Mouse (Mus musculus) olfactory bulb, adult 2 months (tissue): ENCODE data around the gene Ptpru. TPM values are rescaled to one million over a fixed set of nuclear protein-coding genes. Genes with fewer than 3 reads are reported as not detected.
A peak's percentile ranks its signal among the peaks of the same experiment; 100 is the strongest.

Experiments
- H3K27ac ChIP-seq: fragments of 200-500 bp; 2 replicates; pipeline ENCODE4 v1.5.1; 2012; ENCODE audit warnings: low read depth, low read length; ENCODE audit not compliant: insufficient read depth
- H3K4me1 ChIP-seq: fragments of 200-500 bp; 2 replicates; pipeline ENCODE4 v1.6.1; 2012; ENCODE audit warnings: low read length; ENCODE audit not compliant: control insufficient read depth, insufficient read depth
- H3K4me3 ChIP-seq: fragments of 200-500 bp; 2 replicates; pipeline ENCODE4 v1.5.1; 2012; ENCODE audit warnings: mild to moderate bottlenecking, low read depth, low read length, moderate library complexity; ENCODE audit not compliant: insufficient read depth
- CTCF ChIP-seq: fragments of 200-500 bp; IDR thresholded peaks from 2 replicates; pipeline ENCODE4 v1.5.1; 2012; ENCODE audit warnings: low read depth, mild to moderate bottlenecking, low read length, moderate library complexity; ENCODE audit not compliant: insufficient read depth
- POLR2A ChIP-seq: fragments of 200-500 bp; IDR thresholded peaks from 2 replicates; pipeline ENCODE4 v1.6.1; 2012; ENCODE audit warnings: mild to moderate bottlenecking, low read depth, low read length, moderate library complexity; ENCODE audit not compliant: insufficient read depth
- WGBS: fragments of 180-500 bp; shearing (Covaris S2); methylation state at CpG from one replicate; pipeline ENCODE4 v1.1.7; 2018; 5-methylcytosine and 5-hydroxymethylcytosine counted together
- polyA plus RNA-seq: library from polyadenylated mRNA; stranded (reverse); fragments of >200 nt; gene quantifications from 2 replicates; pipeline ENCODE4 v1.2.4, GENCODE M21; 2012; ENCODE audit warnings: low replicate concordance; ENCODE audit not compliant: missing spikeins, insufficient read depth, insufficient read length

Ptpru gene
- polyA plus RNA-seq, 1 experiment = not detected

DNA sequence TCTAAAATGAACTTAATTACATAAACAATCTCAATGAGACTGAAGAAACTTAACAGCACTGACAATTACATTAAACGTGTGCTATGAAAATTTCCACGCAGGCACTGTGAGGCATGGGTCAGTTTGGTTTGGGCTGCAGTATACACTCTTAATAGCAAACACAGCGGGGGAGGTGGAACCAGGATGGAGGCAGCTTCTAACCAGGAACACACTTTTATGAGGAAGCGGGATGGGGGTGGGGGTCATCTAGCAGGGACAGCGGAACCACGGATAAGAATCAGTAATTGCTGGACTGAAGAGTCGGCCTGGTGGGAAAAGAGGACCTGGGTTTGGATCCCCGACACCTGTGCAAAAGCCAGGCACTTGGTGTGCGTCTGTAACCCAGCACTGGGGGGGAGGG, 34.2 kb downstream of the Ptpru start:
- no peak overlapping the region for H3K4me3 ChIP-seq
- TF ChIP-seq CTCF = no peak
- TF ChIP-seq POLR2A = no peak
- WGBS = 84% methylated on average over 9 of the region's 9 CpGs
- no peak overlapping the region for H3K27ac ChIP-seq
- peaks cover 2% of the 10 kb centered on the region; the same call in 1 of the 2 replicates for H3K4me1 ChIP-seq

DNA sequence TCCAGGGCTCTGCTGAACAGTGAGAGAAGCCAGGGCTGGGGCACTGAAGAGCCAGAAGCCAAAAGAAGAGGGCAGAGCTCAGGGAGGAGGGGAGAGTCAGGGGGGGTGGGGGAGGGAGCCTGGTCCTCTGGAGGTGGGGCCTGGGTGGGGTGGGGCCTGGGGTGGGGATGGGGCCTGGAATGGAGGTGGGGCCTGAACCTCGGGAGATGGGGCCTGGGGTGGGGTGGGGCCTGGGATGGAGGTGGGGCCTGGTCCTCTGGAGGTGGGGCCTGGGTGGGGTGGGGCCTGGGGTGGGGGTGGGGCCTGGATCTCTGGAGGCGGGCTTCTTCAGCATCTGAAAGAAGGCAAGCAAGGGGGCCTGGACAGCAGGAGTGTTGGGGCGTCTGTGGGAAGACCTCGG, 39.1 kb downstream of the Ptpru start:
- WGBS = 53% methylated on average over 2 of the region's 4 CpGs
- no peak overlapping the region for H3K27ac ChIP-seq
- TF ChIP-seq POLR2A (no peak), CTCF (no peak)
- no peak overlapping the region for H3K4me3 ChIP-seq
- H3K4me1 ChIP-seq = no peaks in the 10 kb centered on the region

DNA sequence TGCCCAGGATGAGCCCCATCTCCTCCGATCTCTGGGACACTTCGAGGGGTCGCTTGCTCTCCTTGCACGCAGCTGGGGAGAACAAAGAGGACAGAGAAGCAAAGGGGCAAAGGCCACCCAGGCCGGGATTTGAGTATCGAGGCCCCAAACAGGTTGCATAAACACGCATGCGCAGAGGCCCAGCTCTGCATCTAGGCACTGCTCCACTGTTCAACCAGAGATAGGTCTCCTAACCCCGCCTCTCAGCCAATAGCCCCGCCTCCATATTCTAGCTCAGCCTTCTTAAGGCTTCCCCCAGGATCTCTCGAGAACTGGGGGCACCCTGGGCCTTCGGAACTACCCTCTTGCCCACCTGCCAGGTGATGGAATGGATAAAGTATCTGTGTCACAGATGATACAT, 40.2 kb downstream of the Ptpru start:
- Histone ChIP-seq H3K4me3 (no peak overlapping the region), H3K4me1 (no peaks in the 10 kb centered on the region), H3K27ac (no peak overlapping the region)
- WGBS = 83% methylated on average over 12 of the region's 12 CpGs
- TF ChIP-seq CTCF (no peak), POLR2A (no peak)

DNA sequence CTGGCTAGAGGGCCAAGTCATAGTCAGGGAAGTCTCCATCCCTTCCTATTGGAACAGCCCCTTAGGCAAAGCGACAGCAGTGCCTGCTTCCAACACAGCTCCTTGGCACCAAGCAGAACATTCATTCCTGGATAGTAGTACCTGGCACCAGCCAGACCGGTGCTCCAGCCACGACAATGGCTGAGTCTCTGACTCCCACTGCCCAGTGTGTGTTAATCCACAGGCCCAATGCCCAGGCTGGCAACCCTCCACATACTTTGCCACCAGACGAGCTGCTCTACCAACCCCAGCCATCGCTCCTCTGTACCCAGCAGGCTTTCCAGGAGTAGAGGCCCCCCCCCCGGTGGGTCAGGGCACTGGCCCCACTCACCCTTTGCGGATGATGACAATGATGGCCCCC, 40.6 kb downstream of the Ptpru start:
- no peaks in the 10 kb centered on the region for H3K4me1 ChIP-seq
- 63% methylated on average over 7 of the region's 7 CpGs for WGBS
- no peak overlapping the region for H3K27ac ChIP-seq
- TF ChIP-seq POLR2A = no peak
- TF ChIP-seq CTCF = no peak
- H3K4me3 ChIP-seq = no peak overlapping the region

DNA sequence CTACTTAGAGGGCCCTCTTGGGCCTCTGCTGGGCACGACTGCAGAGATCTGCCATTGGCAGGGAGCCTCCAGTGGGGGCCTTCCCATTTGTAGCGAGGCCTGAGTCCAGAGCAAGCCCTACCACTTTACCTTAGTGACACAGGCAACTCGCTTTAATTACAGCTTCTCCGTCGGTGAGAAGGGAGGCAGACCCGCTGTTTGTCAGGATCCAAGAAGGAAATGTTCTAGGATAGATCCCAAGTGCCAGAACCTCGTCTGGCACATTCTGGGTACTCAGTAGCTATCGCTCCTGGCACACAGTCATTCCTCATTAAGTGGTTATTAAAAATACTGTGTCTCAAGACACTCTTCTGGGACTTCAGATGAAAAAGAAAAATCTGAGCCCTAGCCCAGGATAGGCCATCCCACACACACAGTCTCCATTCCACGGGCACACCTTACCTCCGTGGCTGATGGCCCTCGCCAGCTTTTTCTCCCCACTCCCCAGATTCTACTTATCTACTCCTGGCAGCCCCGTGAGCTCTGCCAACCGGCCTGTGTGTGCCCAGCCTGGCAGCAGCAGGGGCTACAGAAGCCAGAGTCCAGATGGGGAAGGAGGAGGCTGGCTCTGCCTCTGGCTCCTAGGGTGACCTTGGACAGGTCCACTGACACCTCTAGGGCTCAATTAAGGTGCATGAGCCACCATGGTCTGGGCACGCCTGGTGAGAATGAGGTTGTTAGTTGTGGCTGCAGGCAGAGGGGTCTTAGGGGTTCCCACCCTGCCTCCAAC, 41.6 kb downstream of the Ptpru start:
- TF ChIP-seq CTCF = no peak
- TF ChIP-seq POLR2A = no peak
- Histone ChIP-seq H3K27ac (no peak overlapping the region), H3K4me3 (no peak overlapping the region), H3K4me1 (no peaks in the 10 kb centered on the region)
- 59% methylated on average over 14 of the region's 14 CpGs for WGBS

DNA sequence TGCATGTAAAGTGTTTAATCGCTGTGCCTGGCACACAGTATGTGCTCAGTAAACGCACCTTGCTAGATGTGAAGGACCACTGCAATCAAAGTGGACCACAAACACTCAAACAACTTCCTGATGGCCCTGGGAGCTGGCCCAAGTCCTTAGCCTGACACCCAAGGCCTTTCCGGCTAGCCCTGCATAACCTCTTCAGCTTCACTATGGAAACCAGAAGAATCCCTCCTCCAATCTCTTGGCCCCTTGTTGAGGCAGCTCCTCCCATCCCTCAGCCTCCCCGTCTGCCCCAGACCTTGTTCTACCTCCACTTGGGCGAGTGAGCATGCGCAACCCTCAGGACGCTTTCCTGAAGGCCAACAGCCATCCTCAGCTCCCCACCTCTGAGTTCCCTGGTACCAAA, 51.3 kb downstream of the Ptpru start:
- Histone ChIP-seq H3K4me3 (no peak overlapping the region), H3K27ac (no peak overlapping the region), H3K4me1 (no peaks in the 10 kb centered on the region)
- WGBS = 94% methylated on average over 7 of the region's 7 CpGs
- no peak for TF ChIP-seq POLR2A
- TF ChIP-seq CTCF = no peak

DNA sequence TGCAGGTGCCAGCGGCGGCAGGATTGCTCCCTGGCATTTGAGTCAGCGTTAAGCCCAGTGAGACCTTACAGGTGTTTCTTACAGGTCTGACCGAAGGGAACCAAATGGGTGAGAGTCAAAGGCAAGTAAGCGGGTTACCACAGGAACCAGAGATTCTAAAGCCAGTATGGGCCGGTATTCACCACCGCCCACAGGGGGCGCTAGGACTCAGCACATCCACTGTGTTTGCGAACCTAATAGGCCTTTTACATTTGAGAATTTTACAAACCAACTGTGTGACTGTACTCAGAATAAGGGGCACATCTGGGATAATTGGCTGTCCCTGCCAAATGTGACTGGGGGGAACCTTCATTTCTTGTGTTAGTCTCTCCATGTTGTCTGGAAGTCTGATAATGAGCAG, 54.1 kb downstream of the Ptpru start:
- Histone ChIP-seq H3K4me1 (no peaks in the 10 kb centered on the region; the same call in 1 of the 2 replicates), H3K4me3 (no peak overlapping the region), H3K27ac (no peak overlapping the region)
- WGBS = 41% methylated on average over 9 of the region's 9 CpGs
- TF ChIP-seq POLR2A = no peak
- TF ChIP-seq CTCF = 0 out of 2 replicates have a peak, but pooled peaks have one; percentile 24

DNA sequence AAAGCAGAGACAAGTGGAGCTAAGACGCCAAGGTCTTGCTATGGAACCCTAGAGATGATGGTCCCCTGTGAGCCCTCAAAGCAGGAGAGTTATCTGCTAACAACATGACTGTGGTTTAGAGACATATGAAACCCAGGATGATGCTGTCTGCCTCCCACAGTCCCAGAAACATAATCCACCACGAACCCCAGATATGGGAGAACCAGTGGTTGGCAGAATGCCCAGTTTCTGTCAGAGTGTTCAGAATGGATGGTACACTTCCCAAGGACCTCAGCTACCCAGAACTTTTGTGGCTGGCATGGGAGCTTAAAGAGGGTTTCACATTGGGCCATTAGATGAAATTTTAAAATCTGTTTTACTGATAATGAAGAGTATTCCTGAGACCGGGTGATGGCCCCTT, 57.1 kb downstream of the Ptpru start:
- no peak for TF ChIP-seq POLR2A
- no peak for TF ChIP-seq CTCF
- Histone ChIP-seq H3K4me1 (no peaks in the 10 kb centered on the region; the same call in 1 of the 2 replicates), H3K27ac (no peak overlapping the region), H3K4me3 (no peak overlapping the region)
- 66% methylated on average over 3 of the region's 3 CpGs for WGBS

DNA sequence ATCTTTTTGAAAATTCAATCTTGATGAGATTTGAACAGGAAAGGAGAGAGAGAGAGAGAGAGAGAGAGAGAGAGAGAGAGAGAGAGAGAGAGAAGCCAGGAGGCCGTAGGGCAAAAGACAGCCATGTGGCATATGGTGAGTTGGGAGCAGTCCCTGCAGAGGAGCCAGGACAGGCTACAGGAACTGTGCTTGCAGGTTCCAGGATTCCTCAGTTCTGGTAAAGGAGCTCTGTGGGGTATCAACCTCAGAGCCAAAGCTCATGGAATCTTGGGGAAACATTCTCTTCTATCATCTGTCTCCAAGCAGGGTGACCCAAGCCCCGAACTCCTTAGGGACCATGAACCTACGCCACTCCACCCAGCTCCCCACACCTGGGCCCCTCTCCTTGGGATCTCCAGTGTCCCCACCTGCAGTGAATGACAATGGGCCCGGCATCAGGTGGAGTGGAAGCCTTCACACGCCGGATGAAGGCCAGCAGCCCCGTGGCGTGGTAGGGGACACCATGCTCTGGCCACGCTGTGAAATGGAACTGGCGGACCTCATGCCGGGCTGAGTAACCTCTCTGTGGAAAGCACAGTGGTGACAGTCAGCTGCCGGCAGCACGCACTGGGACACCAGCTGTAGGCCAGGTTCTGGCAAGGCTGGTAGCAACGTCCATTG, 59.3 kb downstream of the Ptpru start:
- 95% methylated on average over 14 of the region's 14 CpGs for WGBS
- no peak overlapping the region for H3K4me3 ChIP-seq
- H3K4me1 ChIP-seq = no peaks in the 10 kb centered on the region; the same call in 1 of the 2 replicates
- TF ChIP-seq CTCF (no peak), POLR2A (no peak)
- no peak overlapping the region for H3K27ac ChIP-seq
